Mouse (Mus musculus) stomach, embryonic 16.5 days (tissue): ENCODE results near the gene Agtr2. TPM values are rescaled to one million over a fixed set of nuclear protein-coding genes. Genes with fewer than 3 reads are reported as not detected.
"Not testable (repeated sequence)": the region's sequence is repeated elsewhere in the genome, so short reads cannot be mapped to it uniquely, and the experiment has no call there.

Experiments used
- ATAC-seq: fragments of 200-750 bp; cut with Nextera tagmentation; 2 replicates; pipeline ENCODE4 v1.8.0; 2017; ENCODE audit warnings: moderate number of reproducible peaks, moderate TSS enrichment; ENCODE audit not compliant: insufficient read depth, low FRiP score
- H3K27ac ChIP-seq: fragments of 300-500 bp; sonication (generic); 2 replicates; pipeline ENCODE4 v1.5.1; 2014; ENCODE audit warnings: low read length
- H3K27me3 ChIP-seq: fragments of 300-500 bp; sonication (generic); 2 replicates; pipeline ENCODE4 v1.6.1; 2014; ENCODE audit warnings: low read length, control low read depth, mixed read lengths; ENCODE audit not compliant: control insufficient read depth, insufficient read depth
- H3K36me3 ChIP-seq: fragments of 300-500 bp; sonication (generic); 2 replicates; pipeline ENCODE4 v1.6.1; 2014; ENCODE audit warnings: low read length; ENCODE audit not compliant: control insufficient read depth, insufficient read depth
- H3K4me1 ChIP-seq: fragments of 300-500 bp; sonication (generic); 2 replicates; pipeline ENCODE4 v1.6.1; 2014; ENCODE audit warnings: low read length, control low read depth, mixed read lengths; ENCODE audit not compliant: control insufficient read depth, insufficient read depth
- H3K4me2 ChIP-seq: fragments of 300-500 bp; sonication (generic); 2 replicates; pipeline ENCODE4 v1.6.1; 2014; ENCODE audit warnings: low read depth, low read length, mixed read lengths
- H3K4me3 ChIP-seq: fragments of 300-500 bp; sonication (generic); replicated peaks from 2 replicates; pipeline ENCODE4 v1.5.1; 2014; ENCODE audit warnings: mild to moderate bottlenecking, low read length
- H3K9ac ChIP-seq: fragments of 300-500 bp; sonication (generic); 2 replicates; pipeline ENCODE4 v1.6.1; 2014; ENCODE audit warnings: low read length
- H3K9me3 ChIP-seq: fragments of 300-500 bp; sonication (generic); replicated peaks from 2 replicates; pipeline ENCODE4 v1.6.1; 2016; ENCODE audit warnings: low read length, control low read depth; ENCODE audit not compliant: control insufficient read depth
- WGBS: fragments of 180-500 bp; shearing (Covaris S2); extraction: QIAGEN DNeasy Blood & Tissue Kit; methylation state at CpG from one replicate; pipeline ENCODE4 v1.1.7; 2014; 5-methylcytosine and 5-hydroxymethylcytosine counted together
- polyA plus RNA-seq: library from polyadenylated mRNA; unstranded; fragments of >200 nt; fragmentation: Nextera tagmentation; extraction: Ambion mirVana; gene quantifications from 2 replicates; pipeline ENCODE4 v1.2.1, GENCODE M21; 2015

The Agtr2 gene
- polyA plus RNA-seq: 78.8 and 86.9 TPM in 2 replicates

- Histone ChIP-seq H3K9me3 (no peaks in the 10 kb centered on the region), H3K4me1 (no peaks in the 10 kb centered on the region), H3K36me3 (no peaks in the 10 kb centered on the region), H3K9ac (no peak within 1 kb of the TSS), H3K27ac (no peak within 1 kb of the TSS), H3K4me2 (peak within 1 kb of the TSS; percentile 16; the same call in 1 of the 2 replicates), H3K4me3 (peak within 1 kb of the TSS; percentile 26; the same call in 1 of the 2 replicates), H3K27me3 (no peaks in the 10 kb centered on the region)
- ATAC-seq: no peak
- 50% methylated on average over 5 of the region's 5 CpGs for WGBS
These were observed at the start of gene Agtr2 for GRCm38 (mm10) chrX:21484414-21484813. Gene Agtr2, plus strand, starts transcription at chrX:21484544.

- Histone ChIP-seq H3K4me3 (no peak overlapping the region), H3K27me3 (no peaks in the 10 kb centered on the region), H3K36me3 (no peaks in the 10 kb centered on the region), H3K27ac (no peak overlapping the region), H3K9ac (no peak overlapping the region), H3K4me1 (no peaks in the 10 kb centered on the region), H3K9me3 (no peaks in the 10 kb centered on the region), H3K4me2 (no peak overlapping the region)
- 38% methylated on average over 3 of the region's 3 CpGs for WGBS
- no peak for ATAC-seq
These were observed 31.8 kb upstream of the Agtr2 start for GRCm38 (mm10) chrX:21452519-21452918.

- no peaks in the 10 kb centered on the region for H3K27me3 ChIP-seq
- 43% methylated on average over 2 of the region's 2 CpGs for WGBS
These were observed 3.8 kb downstream of the Agtr2 start for GRCm38 (mm10) chrX:21488111-21488510.

GRCm38 (mm10) chrX:21500242-21500641 is 15.9 kb downstream of the Agtr2 start:
- Histone ChIP-seq H3K9me3 (no peaks in the 10 kb centered on the region), H3K4me3 (no peak overlapping the region), H3K36me3 (no peaks in the 10 kb centered on the region), H3K27me3 (no peaks in the 10 kb centered on the region), H3K27ac (no peak overlapping the region), H3K4me1 (no peaks in the 10 kb centered on the region), H3K9ac (no peak overlapping the region), H3K4me2 (no peak overlapping the region)
- no peak for ATAC-seq
- 23% methylated on average over 2 of the region's 2 CpGs for WGBS

More at GRCm38 (mm10) chrX:21488111-21488510, 3.8 kb downstream of the Agtr2 start:
- Histone ChIP-seq H3K4me3 (no peak overlapping the region), H3K4me1 (no peaks in the 10 kb centered on the region), H3K36me3 (no peaks in the 10 kb centered on the region), H3K9me3 (no peaks in the 10 kb centered on the region), H3K9ac (no peak overlapping the region), H3K27ac (no peak overlapping the region), H3K4me2 (no peak overlapping the region)
- no peak for ATAC-seq

GRCm38 (mm10) chrX:21507333-21507732 is 23.0 kb downstream of the Agtr2 start:
- WGBS: 72% methylated on average over 2 of the region's 2 CpGs

GRCm38 (mm10) chrX:21522590-21522989 is 38.2 kb downstream of the Agtr2 start:
- Histone ChIP-seq H3K36me3 (no peaks in the 10 kb centered on the region), H3K4me3 (no peak overlapping the region), H3K27ac (no peak overlapping the region), H3K9ac (no peak overlapping the region), H3K27me3 (no peaks in the 10 kb centered on the region), H3K4me2 (no peak overlapping the region), H3K4me1 (no peaks in the 10 kb centered on the region), H3K9me3 (no peaks in the 10 kb centered on the region)
- WGBS: 70% methylated on average over 4 of the region's 4 CpGs
- no peak for ATAC-seq

More at GRCm38 (mm10) chrX:21507333-21507732, 23.0 kb downstream of the Agtr2 start:
- H3K4me2 ChIP-seq, H3K27me3 ChIP-seq, H3K9ac ChIP-seq, H3K4me1 ChIP-seq, ATAC-seq, H3K9me3 ChIP-seq, H3K36me3 ChIP-seq, H3K4me3 ChIP-seq, H3K27ac ChIP-seq: not testable (repeated sequence)

Other genes with a start within 250 kb of the Agtr2 start
- 2.5 and 2.6 TPM in 2 replicates for gene Slc6a14, start 230.4 kb downstream of the Agtr2 start, polyA plus RNA-seq